Mouse (Mus musculus) ovary, postnatal 36 days (tissue): ENCODE data around the gene Apopt1.
A peak's percentile ranks its signal among the peaks of the same experiment; 100 is the strongest.

Source experiments
- DNase-seq: peaks from one replicate; pipeline ENCODE4 v3.0.0; 2022; ENCODE audit warnings: low spot score, mixed read lengths

The Apopt1 gene

DNA sequence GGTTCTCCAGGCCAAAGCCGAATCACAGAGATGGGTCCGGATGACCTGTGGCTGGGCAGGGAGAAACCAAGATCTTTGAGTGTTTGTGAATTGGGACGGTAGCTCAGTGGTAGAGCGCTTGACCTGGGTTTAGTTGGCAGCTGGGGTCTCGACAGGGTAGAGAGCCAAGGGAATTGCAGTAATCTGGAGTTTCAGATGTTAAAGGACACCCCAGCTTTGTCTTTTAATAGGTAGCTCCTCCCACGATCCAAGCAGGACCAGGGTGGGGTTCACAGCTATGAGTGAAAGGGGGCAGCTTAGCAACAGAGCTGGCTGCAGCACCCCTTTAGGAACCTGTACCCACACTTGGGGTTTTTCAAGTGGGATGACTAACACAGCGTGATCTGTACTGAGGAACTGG, 34.4 kb downstream of the Apopt1 start:
- DNase-seq = no peak

DNA sequence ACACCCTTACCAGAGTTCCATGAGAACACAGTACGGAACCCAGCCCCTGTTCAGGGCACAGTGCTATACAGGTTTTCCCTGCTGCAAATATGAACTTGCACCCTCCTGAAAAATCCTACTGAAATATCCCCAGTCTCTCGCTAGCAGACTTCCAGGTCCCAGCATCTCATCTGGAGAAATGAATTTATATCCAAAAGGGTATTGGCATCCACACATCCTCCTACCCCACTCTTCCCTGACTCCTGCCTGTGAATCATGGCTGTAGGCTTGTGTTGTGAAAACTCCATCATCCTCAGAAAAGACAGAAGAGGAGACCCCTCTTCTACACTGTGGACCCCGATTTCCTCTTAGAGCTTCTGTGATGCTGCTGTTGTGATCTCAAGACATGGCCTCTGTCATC, 37.7 kb downstream of the Apopt1 start:
- DNase-seq = no peak

DNA sequence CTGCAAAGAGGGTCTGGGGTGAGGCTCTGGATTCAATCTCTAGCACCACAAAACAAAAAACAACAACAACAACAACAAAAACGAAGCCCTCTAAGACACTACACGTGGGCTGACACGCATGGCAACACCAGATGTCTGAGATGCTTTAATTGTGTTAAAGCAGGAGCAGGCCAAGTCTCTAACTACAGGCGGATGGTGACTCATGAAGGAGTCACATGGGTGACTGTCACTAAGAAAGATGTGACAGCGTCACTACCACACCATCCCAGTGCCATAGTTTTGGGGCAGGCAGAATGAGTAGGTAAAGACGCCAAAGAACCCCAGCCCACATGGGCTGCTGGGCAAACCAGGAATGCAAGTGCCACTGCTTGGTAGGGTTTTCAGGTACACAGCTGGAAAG, 39.4 kb downstream of the Apopt1 start:
- no peak for DNase-seq

DNA sequence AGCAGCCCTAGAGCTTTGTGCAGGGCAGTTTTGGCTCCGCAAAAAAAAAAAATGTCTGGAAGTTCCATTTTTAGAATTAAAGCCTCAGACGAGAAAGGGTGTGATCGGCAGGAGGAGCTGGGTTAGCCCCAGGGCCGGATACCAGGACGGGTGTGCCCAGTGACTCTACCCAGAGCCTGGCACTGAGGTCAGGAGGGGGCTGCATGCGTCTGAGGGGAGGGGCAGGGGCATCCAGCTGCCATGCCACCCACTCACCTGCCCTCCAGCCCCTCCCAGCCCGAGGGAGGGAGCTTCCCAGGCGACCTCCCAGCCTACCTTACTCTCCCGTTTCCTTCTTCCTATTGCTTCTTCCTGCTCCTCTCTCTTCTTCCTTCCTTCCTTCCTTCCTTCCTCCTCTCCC, 40.3 kb downstream of the Apopt1 start:
- DNase-seq = no peak

DNA sequence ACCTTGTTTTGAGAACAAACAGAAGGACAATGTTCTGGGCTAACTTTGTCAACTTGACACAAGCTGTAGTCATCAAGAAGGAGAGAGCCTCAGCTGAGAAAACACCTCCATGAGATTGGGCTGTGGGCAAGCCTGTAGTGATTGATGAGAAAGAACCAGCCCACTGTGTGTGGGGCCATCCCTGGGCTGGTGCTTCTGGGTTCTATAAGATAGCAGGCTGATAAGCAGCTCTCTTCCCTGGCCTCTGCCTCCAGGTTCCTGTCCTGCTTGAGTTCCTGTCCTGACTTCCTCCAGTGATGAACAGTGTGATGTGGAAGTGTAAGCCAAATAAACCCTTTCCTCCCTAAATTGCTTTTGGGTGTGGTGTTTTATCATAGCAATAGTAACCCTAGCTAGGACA, 41.6 kb downstream of the Apopt1 start:
- DNase-seq = no peak

DNA sequence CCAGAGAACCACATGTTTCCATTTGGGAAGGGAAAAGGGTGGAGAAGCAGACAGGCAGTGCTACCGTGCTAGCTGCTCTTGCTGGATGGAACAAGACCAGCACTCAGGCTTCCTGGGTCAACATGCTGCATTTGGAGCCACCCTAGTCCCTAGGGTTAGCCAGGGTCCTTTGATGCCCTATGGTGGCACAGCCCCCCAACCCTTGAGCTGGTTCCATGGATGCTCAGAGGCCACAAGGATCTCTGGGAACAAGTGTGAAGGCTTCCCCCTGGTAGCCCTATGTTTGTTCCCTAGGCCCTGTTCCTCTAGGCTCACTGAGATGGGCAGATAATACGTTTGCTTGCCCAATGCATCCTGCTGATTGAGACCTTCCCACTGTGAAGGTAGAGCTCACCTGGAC, 42.2 kb downstream of the Apopt1 start:
- DNase-seq = no peak

DNA sequence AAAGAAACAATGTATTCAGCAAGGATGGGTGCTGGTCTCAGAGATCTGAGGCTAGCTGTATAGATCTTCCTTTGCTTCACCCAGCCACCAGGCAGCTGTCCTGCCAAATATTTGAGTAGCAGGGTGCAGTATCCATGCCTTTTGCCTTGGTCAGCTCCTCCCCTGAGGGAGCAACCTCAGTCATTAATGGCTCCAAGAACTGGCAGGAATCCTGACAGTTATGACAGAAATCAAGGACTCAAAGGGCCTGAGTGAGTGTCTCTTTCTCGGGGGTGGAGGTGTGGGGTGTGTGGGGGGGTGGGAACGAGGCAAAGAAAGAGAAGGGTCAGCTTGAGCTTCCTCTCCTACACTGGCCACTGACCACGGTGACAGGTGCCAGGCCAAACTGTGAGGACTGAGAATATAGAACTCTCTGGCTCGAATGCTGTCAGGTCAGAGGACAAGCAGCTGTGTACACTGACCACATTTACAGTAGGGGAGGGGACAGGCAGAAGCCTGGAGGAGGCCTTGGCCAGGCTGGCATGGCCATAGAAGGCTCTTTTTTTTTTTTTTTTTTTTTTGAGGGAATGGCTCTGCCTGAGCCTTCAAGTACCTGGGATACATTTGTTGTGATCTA, 43.1 kb downstream of the Apopt1 start:
- DNase-seq = no peak

DNA sequence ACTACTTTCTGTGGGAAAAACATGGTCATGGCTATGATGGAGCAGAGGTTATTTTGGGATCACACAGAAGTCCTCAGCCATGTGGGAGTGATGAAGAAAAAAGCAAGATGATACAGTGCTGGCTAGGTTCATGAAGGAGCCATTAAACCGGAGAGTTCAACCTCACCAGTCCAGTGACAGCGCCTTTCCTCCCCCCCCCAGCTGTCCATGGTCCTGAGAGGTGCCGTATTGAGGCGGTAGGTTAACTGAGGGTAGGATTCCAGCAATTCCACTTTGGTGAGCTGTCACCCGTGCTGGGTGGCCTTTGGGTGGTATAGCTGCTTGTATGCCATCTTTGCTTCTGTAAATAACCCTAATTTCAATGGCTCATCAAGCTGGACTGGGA, 43.6 kb downstream of the Apopt1 start:
- no peak for DNase-seq

DNA sequence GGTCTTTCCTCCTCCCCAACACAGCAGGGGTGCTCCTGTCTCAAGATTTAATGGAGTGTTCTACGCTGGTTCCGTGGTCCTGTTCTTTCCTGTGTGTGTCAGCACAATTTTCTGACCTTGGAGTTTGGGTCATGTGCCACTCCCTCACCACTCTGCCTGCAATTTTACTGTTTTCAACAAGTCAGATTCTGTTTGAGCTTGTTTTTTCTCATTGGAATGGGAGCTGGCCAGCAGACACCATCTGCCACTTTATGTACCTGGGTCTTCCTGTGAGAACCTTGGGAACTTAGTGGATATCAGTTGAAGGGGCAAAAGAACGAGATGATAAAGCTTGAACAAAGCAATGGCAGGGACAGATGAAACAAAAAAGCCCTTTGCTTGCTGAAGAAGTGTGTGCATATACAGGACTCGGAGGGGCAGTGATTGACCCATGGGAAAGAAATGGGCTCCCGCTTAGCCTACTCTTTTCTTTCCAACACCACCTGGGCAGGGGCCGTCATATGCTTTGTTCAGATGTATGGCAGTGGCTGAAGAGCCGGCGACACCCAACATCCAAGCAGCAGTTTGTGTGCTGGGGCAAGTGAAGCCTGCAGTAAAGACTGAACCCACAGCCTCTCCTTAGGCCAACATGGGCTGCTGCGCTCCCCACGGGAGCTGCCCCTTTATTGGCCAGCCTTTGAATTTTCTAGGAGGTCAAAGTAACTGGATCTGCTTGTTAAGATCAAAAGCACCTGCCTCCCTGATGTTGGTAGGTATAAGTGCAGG, 44.7 kb downstream of the Apopt1 start:
- DNase-seq = no peak

DNA sequence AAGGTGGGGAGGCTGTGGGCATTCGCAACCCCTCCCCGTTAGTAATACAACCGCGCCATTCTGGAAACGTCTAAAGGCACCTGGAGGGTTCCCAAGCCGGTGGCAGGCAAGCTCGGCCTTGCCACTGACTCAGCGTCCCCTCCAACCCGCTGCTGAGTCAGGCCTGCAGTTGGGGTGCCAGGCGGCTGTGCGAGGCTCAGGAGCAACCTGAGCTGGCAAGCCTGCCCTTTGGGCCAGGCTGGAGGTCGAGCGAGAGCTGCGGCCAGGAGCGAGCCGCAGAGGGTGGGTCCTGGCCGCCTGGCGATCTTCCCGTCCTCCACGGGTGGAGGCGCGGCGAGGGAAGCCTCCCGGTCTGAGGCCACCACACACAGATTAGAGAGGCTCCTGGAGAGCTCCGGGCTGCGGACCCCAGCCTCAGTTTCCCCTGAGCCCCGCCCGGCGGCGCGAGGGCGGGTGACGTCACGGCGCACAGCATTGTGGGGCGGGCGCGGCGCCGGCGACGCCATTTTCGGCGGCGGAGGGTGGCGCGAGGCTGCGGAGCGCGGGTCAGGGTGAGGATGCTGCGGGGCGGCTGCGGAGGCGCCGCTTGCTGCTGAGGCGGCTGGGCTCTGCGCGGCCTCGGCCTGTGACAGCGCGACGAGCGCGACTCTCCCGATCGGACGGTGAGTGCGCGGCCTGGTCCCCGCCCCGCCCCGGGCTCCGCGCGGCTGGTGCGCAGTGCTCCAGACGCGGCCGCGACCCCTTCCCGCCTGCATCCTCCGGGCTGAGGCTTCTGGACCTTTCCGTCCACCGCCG, 45.5 kb downstream of the Apopt1 start, which contains the start of gene Klc1:
Gene Klc1, plus strand, starts transcription at position 469 of the 795 bp plus-strand sequence.
- peak; percentile 80 for DNase-seq

DNA sequence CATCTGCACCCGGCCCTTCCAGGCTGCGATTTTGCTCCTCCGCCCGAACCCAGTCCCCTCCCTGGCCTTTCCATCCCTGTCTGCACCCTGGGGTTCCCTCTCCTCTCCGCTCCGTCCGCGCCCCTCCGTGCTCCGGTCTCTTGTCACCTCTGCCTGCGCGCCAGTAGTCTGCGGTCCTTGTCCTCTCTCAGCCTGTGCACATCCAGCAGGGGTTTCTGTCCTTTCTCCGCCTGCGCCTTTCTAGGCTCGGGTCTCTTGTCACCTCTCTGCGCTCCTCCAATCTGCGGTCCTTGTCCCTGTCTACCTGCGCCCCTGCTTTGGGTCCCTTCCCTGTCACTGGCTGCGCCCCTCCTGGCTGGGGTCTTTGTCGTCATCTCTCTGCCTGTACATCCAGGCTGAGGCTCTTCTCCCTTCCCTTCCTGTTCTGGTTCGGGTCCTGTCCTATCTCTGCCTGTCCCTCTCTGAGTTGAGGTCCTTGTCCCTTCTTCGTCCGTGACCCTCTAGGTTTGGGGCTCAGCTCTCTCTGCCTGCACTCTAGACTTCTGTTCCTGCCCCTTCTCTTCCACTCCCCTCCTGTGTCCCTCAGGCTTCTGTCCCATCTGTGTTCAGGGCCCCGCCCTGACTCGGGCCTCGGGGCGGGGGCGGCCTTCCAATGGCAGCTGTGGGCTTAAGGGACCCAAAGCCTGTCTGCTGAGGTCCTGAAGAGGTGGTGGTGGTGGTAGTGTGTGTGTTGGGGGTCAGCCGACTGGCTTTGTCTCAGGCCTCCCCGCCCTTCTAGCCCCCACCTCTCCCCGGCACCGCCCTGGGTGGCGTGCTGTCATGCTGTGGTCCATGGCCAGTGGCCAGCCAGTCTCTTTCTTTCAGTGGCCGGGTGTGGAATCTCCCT, 46.4 kb downstream of the Apopt1 start:
- DNase-seq = peak; percentile 50

DNA sequence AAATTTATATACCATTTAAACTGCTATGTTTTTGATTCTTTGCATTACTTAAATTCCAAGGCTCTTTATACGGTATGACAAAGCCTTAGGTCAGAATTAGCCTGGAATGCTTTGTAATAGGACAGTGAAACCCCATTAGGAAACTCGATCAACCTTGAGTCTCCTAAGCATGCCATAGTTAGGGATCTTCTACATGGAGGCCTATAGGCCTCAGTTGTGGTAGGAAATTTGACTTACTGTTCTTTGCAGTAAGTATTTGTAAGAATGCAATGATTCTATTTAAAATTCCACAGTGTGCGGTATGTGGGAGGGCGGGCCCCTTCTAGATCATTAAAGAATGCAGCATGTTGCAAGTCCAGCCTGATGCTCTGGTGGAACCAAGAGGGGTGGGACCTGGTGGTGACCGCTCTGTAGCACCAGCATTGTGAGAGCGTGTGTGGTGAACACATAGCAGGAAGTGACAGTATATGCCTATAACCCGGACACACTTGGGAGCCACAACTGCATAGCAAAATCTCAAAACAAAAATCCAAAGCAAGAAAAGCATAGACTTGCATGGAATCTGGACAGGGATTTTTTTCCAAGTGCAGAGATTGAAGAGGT, 47.3 kb downstream of the Apopt1 start:
- DNase-seq = no peak

DNA sequence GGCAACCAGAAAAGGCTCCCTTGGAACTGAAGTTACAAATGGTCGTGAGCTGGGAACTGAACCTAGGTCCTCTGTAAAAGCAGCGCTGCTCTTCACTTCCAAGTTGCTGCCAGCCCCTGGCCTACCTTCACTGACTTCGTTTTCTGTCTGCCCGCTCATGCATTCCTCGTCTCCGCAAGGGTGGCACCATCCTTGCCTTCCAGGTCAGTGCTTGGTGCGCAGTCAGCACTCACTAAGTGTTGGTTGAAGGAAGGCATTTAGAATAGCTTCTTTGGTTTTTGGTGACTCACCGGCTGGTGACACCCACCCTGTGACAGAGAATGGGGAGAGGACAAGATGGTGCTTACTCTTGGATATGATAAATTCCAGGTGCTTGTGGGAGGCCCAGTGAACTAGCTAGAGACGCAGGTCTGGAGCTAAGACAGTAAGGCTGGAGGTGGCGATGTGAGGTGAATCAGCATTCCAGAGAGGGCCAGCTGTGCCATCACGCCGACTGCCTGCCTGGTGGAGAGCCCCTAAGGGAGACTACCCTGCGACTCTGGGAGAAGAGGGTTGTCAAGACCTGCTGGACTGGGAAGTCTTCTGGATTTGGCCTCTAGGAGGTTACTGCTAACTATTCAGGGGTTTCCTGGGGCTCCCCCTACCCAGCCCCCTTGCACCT, 49.7 kb downstream of the Apopt1 start:
- no peak for DNase-seq

DNA sequence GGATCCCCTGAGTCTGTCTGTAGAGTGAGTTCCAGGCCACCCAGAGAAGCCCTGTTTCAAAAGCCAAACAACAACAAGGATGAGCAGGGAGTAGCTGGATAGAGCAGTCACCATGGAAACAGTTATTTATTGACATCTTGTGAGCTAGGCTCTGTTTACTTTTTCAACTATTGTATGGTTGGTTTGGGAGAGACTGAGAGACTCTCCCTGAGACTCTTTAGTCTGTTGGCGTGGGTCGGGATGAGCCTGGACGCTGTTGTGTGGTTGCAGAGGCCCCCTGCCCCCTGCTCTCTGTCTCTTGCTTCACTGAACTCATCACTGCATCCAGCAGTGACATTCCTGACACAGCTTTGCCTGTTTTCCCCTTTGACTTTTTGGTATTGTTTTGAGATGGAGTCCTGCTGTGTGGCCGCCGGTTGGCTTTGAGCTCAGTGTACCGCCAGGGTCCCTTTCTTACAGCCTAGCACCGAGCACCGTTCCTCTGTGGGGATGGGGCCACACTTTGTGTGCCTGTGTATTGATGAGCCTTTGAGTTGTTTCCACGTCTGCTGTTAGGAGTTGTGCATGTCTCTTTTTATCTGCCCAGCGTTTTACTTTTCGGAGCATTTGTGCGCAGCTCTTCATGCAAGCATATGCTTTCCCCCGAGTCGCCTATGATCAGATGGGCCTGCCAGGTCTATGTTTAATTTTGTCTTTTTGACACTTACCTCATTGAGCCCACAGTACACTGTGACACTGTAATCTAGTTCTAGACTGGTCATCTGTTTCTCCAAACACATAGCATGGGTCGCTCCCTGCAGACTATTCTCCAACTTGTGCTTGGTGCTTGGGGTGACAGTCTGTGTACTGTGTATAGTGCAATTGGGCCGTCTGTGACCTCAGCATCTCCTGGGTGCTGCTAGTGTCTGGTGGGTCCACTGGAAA, 53.5 kb downstream of the Apopt1 start:
- DNase-seq = no peak

DNA sequence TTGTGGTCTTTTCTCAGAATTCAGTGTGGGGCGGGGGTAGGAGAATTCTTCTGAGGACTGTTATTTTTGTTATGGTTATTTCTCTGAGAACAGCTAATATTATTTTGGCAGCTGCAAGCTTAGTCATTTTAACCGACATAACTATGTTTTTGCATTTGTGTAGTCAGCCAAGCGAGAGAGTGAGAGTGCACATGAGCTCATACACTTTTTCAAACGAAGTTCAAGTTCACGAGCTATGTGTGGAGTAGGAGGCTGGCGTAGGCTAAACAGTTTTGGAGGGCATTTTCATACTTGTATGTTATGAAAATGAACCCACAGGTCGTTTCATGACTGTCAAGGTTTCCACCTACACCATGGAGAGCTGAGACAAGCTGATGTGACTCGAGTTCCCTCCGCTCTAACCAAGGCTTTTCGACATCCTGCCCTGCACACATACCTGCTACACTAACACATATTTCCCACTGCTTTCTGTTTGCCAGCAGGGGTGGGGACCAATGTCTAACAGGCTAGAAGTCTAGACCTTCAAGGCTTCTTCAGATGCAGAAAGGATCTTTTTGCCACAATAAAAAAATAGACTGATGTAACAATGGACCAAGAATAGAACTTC, 55.4 kb downstream of the Apopt1 start:
- no peak for DNase-seq

DNA sequence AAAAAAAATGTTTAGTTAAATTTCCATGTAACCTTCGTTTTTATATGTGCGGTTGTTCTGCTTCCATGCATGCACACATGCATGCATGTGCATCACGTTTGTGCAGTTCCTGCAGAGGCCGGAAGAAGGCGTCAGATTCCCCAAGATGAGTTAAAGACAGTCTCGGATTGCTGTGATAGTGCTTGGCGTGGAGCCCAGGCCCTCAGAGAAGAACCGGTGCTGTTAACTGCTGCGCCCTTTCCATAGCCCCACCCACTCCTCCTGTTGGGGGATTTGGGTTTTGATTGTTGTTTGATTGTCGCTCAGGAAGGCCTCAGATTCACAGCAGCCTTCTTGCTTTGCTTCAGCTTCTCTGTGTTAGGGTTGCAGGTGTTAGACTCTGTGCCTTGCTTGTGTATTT, 56.2 kb downstream of the Apopt1 start:
- DNase-seq = peak; percentile 47

DNA sequence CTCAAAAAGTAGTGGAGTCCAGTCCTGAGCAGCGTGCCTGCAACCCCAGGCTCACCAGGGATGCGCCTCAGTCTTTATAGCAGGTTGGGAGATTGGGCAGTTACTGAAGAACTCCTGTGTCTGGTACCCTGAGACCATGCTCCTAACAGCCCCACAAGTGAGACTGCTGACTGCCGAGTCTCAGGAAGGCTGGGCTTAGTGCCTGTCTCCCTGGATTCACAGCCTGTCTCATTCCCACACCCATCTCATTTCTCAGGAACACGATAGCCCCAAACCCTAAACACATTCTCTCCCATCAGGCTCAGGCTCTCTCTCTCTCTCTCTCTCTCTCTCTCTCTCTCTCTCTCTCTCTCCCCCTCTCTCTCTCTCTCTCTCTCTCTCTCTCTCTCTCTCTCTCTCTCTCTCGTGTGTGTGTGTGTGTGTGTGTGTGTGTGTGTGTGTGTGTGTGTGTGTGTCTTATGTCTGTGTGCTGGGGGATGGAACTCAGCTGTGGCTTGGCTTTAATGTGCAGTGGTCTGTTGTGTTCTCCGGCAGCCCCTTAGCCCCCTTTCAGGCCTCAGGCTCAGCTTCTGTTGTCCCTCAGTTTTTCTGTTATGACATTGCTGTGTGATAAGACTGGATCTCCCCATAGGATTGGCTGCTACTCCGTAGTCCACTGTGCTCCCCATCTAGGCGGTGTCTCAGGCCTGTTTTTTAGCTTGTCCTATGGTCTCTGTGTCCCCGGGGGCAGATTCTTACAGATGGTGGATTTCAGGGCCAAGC, 56.9 kb downstream of the Apopt1 start:
- no peak for DNase-seq

DNA sequence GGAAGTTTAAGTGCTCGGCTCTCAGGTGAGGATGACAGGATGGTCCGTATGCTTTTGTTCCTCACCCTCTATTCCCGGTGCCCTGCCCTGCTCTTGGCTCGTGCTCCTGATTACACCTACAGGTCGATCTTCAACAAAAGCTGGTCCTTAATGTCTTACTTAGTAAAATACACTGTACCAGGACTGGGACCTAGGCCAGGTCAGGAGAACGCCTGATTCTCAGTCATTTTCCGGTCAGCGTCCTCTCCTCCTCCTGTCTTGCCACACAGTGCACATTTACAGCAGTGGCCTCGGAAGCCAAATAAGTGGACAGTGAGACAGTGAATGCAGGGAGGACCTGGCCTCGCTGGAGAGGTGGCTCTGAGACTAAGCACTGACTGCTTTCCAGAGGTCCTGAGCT, 57.6 kb downstream of the Apopt1 start:
- no peak for DNase-seq

DNA sequence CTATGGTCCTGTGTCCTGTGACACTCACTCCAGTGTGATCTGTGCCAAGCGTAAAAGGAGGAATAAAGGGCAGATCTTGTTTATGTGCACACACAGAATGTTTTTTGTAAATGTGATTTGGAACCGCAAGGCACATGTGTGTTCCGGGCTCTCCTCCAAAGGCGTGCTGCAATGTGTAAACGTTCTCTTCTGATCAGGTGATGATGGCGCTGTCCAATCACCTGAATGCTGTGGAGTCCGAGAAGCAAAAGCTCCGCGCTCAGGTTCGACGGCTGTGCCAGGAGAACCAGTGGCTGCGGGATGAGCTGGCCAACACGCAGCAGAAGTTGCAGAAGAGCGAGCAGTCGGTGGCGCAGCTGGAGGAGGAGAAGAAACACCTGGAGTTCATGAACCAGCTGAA, 61.1 kb downstream of the Apopt1 start:
- DNase-seq = no peak
